Mouse (Mus musculus) forebrain, embryonic 14.5 days (tissue): ENCODE measurements around the gene Ssbp3. TPM values are rescaled to one million over a fixed set of nuclear protein-coding genes. Genes with fewer than 3 reads are reported as not detected.

Experiments used
- ATAC-seq: fragments of 200-750 bp; cut with Nextera tagmentation; 2 replicates; pipeline ENCODE4 v1.8.0; 2017; ENCODE audit warnings: mild to moderate bottlenecking, moderate library complexity
- DNase-seq: peaks from one replicate; pipeline ENCODE4 v3.0.0-alpha.2; 2015; ENCODE audit warnings: low spot score
- H3K27ac ChIP-seq: fragments of 300-500 bp; sonication (generic); 2 replicates; pipeline ENCODE4 v1.5.1; 2014; ENCODE audit warnings: low read depth, mild to moderate bottlenecking, control low read depth, low read length, moderate library complexity
- H3K27me3 ChIP-seq: fragments of 300-500 bp; sonication (generic); replicated peaks from 2 replicates; pipeline ENCODE4 v1.6.1; 2014; ENCODE audit warnings: low read length, control low read depth, mixed read lengths; ENCODE audit not compliant: control insufficient read depth, insufficient read depth
- H3K36me3 ChIP-seq: fragments of 300-500 bp; sonication (generic); 2 replicates; pipeline ENCODE4 v1.6.1; 2014; ENCODE audit warnings: low read length, control low read depth; ENCODE audit not compliant: control insufficient read depth, insufficient read depth
- H3K4me1 ChIP-seq: fragments of 300-500 bp; sonication (generic); 2 replicates; pipeline ENCODE4 v1.6.1; 2014; ENCODE audit warnings: antibody characterized with exemption, low read length, control low read depth; ENCODE audit not compliant: control insufficient read depth, insufficient read depth
- H3K4me2 ChIP-seq: fragments of 300-500 bp; sonication (generic); 2 replicates; pipeline ENCODE4 v1.6.1; 2014; ENCODE audit warnings: mild to moderate bottlenecking, control low read depth, low read length
- H3K4me3 ChIP-seq: fragments of 300-500 bp; sonication (generic); 2 replicates; pipeline ENCODE4 v1.5.1; 2014; ENCODE audit warnings: low read depth, low read length, control low read depth
- H3K9ac ChIP-seq: fragments of 300-500 bp; sonication (generic); 2 replicates; pipeline ENCODE4 v1.6.1; 2014; ENCODE audit warnings: mild to moderate bottlenecking, low read length, control low read depth, moderate library complexity
- H3K9me3 ChIP-seq: fragments of 300-500 bp; sonication (generic); replicated peaks from 2 replicates; pipeline ENCODE4 v1.6.1; 2016; ENCODE audit warnings: low read length, control low read depth, mixed read lengths; ENCODE audit not compliant: control insufficient read depth
- WGBS: fragments of 180-500 bp; shearing (Covaris S2); extraction: QIAGEN DNeasy Blood & Tissue Kit; methylation state at CpG from one replicate; pipeline ENCODE4 v1.1.7; 2014; 5-methylcytosine and 5-hydroxymethylcytosine counted together
- polyA plus RNA-seq: library from polyadenylated mRNA; unstranded; fragments of >200 nt; fragmentation: Nextera tagmentation; extraction: Ambion mirVana; gene quantifications from 2 replicates; pipeline ENCODE4 v1.2.1, GENCODE M21; 2014

The Ssbp3 gene
- polyA plus RNA-seq, 1 experiment from 2014 or later, result 118 TPM

DNA sequence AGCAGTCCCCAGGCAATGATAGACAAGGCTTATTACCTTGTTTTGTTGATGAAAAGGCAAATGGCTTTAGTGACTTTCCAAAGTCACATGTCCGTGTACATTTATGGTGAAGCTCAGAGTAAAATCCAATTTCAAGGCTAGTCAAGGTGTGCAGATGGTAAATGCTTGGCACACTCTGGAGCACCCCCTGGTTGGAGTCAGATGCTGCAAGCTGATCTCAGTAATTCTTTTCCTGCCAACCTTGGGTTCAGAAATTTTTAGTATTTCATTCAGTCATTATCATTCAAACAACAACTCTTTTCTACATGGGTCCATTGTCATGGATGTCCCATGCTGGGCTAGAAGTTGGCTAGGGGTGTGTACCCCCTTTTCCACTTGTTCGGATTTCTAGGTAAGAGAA is 33.1 kb downstream of the Ssbp3 start:
- Histone ChIP-seq H3K4me3 (no peak overlapping the region), H3K36me3 (peaks cover 4% of the 10 kb centered on the region; the same call in 1 of the 2 replicates), H3K27me3 (no peaks in the 10 kb centered on the region), H3K4me2 (no peak overlapping the region), H3K27ac (no peak overlapping the region), H3K9ac (no peak overlapping the region), H3K9me3 (no peaks in the 10 kb centered on the region), H3K4me1 (peaks cover 79% of the 10 kb centered on the region)
- no peak for DNase-seq
- no peak for ATAC-seq
- 81% methylated on average over 2 of the region's 2 CpGs for WGBS

DNA sequence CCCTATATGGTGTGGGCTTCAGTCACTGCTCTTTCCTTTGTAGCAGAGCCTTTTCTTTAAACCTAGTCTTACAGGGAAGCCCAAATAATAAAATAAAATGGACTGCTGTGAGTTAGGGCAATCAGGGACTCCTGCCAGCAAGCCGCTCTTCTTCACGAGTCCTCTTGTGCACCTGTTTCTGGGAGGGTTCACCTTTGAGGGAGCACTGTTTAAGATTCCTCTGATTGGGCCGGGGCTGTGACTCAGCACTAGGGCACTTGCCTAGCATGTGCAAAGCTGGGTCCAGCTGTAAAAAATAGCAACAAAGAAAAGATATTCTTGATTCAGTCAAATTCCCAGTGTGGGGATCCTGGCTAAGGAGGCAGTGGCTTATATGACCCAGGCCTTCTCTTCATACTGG is 34.4 kb downstream of the Ssbp3 start:
- H3K9ac ChIP-seq, result no peak overlapping the region
- peaks cover 4% of the 10 kb centered on the region; the same call in 1 of the 2 replicates for H3K36me3 ChIP-seq
- DNase-seq (no peak), ATAC-seq (no peak)
- WGBS, result 80% methylated on average over 3 of the region's 3 CpGs
- H3K4me2 ChIP-seq, result no peak overlapping the region
- H3K27ac ChIP-seq, result no peak overlapping the region
- no peaks in the 10 kb centered on the region for H3K27me3 ChIP-seq
- peaks cover 76% of the 10 kb centered on the region for H3K4me1 ChIP-seq
- no peak overlapping the region for H3K4me3 ChIP-seq
- H3K9me3 ChIP-seq, result no peaks in the 10 kb centered on the region

DNA sequence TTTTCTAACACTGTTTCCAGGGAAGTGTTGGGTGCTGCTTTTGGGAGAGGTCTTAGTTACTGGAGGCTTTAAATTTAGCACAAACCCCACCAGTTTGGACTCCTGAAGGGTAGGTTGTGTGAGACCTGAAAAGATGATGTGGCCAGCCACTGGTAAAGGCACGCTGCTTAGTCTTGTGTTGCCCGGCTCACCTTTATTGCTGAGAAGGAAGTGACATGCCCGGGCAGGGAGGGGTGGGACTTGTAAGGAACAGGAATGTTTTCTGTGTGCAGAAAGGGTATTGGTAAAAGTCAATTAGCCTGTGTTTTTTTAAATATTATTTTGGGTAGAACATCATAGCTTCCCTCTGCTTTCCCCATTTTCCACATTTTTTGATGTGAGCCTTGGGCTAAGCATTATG is 37.2 kb downstream of the Ssbp3 start:
- Histone ChIP-seq H3K36me3 (peaks cover 4% of the 10 kb centered on the region; the same call in 1 of the 2 replicates), H3K4me1 (peaks cover 56% of the 10 kb centered on the region), H3K9me3 (no peaks in the 10 kb centered on the region), H3K27ac (no peak overlapping the region), H3K9ac (no peak overlapping the region), H3K4me3 (no peak overlapping the region), H3K4me2 (no peak overlapping the region), H3K27me3 (no peaks in the 10 kb centered on the region)
- no peak for DNase-seq
- ATAC-seq, result no peak
- 75% methylated on average over 3 of the region's 3 CpGs for WGBS

DNA sequence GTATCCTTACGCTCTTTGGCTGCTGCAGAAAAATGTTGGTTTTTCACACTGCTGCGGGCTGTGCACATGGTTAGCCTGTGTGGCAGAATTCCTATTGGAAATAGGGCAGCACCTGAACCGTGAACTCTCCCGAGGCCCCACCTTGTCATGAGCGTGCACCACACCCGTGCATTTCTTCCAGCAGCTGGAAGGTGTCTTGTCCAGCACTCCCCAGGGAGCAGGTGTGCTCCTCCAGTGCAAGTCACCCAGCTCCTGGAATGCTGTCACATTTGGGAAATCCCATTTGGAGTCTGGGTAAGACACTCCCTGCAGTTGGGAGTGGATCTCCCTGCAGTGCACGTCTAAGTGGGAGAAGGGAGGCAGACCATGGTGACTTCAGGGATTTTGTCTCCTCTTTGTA is 38.0 kb downstream of the Ssbp3 start:
- H3K27me3 ChIP-seq, result no peaks in the 10 kb centered on the region
- H3K36me3 ChIP-seq, result no peaks in the 10 kb centered on the region
- H3K4me2 ChIP-seq, result no peak overlapping the region
- no peak overlapping the region for H3K9ac ChIP-seq
- H3K4me3 ChIP-seq, result no peak overlapping the region
- DNase-seq (no peak), ATAC-seq (no peak)
- WGBS, result 71% methylated on average over 7 of the region's 7 CpGs
- H3K4me1 ChIP-seq, result peaks cover 56% of the 10 kb centered on the region
- H3K9me3 ChIP-seq, result no peaks in the 10 kb centered on the region
- H3K27ac ChIP-seq, result no peak overlapping the region

DNA sequence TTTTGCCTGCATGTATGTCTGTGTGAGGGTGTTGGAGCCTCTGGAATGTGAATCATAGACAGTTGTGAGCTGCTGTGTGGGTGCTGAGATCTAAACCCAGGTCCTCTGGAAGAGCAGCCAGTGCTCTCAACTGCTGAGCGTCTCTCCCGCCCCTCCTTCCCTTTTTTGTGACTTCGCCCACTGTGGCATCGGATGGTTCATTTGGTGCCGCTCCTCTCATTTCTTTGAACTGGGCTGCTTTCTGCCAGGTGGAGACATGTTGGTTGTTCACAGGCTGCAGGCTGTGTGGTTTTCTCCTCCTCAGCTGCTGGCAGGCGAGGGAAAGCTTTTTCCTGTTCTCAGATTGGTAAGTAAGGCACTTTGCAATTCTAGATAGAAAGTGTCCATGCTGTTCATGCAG is 38.7 kb downstream of the Ssbp3 start:
- Histone ChIP-seq H3K9me3 (no peaks in the 10 kb centered on the region), H3K9ac (peak overlapping the region; percentile 13; the same call in 1 of the 2 replicates), H3K4me3 (no peak overlapping the region), H3K27ac (no peak overlapping the region), H3K36me3 (no peaks in the 10 kb centered on the region), H3K4me1 (peaks cover 56% of the 10 kb centered on the region), H3K27me3 (no peaks in the 10 kb centered on the region), H3K4me2 (no peak overlapping the region)
- DNase-seq (no peak), ATAC-seq (no peak; the same call in 1 of the 2 replicates)
- WGBS, result 34% methylated on average over 6 of the region's 6 CpGs

DNA sequence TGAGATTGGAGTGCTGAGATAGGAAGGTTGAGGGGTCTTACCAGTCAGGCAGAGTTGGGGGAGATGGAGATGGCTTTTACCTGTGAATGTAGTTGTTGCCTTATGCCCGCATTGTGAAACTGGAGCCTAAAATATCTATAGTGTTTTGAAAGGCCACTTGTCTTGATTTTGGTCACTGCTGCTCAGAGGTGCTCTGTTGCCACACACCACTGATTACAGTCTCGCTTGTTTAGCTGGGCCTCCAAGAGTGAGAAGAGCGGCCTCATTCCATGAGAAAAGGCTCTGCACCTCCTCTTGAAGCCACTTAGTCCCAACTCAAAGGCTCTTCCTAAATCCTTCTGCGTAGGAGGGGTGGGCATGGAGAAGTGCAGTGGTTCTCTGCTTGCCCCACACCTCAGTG is 40.3 kb downstream of the Ssbp3 start:
- no peak for ATAC-seq

DNA sequence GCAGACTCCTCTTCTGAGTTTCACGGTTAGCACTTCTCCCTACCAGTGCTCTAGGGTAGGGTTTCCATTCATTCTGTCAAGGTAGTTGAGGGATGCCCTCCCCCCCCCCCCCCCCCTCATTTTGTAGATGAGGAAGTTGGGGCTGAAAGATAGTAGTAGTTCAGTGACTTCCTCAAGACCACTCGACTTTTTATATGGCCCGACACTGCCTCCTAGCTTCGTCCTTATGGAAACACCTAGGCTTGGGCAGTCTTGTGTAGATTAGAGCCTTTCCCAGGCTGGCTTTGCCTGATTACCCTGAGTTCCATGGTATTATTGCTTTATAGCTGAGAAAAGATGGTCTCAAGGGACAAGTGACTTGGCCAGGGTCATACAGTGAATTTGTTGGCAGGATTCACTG is 41.0 kb downstream of the Ssbp3 start:
- no peak overlapping the region for H3K27ac ChIP-seq
- H3K36me3 ChIP-seq, result no peaks in the 10 kb centered on the region
- ATAC-seq (no peak), DNase-seq (no peak)
- H3K9ac ChIP-seq, result no peak overlapping the region
- no peaks in the 10 kb centered on the region for H3K27me3 ChIP-seq
- H3K4me2 ChIP-seq, result no peak overlapping the region
- WGBS, result 54% methylated on average over 4 of the region's 4 CpGs
- H3K4me1 ChIP-seq, result peaks cover 67% of the 10 kb centered on the region
- no peak overlapping the region for H3K4me3 ChIP-seq
- no peaks in the 10 kb centered on the region for H3K9me3 ChIP-seq

More for the DNA sequence above, 40.3 kb downstream of the Ssbp3 start:
- Histone ChIP-seq H3K36me3 (no peaks in the 10 kb centered on the region), H3K9ac (no peak overlapping the region), H3K27me3 (no peaks in the 10 kb centered on the region), H3K9me3 (no peaks in the 10 kb centered on the region), H3K4me2 (no peak overlapping the region), H3K4me3 (no peak overlapping the region), H3K27ac (no peak overlapping the region), H3K4me1 (peaks cover 65% of the 10 kb centered on the region)
- DNase-seq, result no peak
- WGBS, result 74% methylated on average over 4 of the region's 4 CpGs

DNA sequence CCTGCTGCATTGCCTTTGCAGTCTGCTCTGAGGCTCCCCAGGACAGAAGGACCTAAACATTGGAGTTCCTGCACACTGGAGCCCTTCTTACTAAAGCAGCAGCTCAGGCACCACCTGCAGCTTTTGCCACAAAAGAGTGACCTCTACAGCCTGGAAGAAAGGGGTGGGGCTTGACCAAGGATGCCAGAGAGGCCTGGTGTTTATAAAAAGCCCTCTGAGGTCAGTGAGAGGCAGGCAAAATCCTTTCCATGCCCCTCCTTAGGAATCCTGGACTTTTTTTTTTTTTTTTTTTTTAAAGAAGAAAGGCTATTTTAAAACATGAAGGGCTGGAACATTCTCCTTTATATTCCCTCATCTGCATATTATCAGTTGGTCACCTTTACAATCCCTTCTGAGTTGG is 42.7 kb downstream of the Ssbp3 start:
- Histone ChIP-seq H3K4me2 (no peak overlapping the region), H3K9ac (no peak overlapping the region), H3K4me3 (no peak overlapping the region), H3K4me1 (peaks cover 66% of the 10 kb centered on the region), H3K27me3 (no peaks in the 10 kb centered on the region), H3K9me3 (no peaks in the 10 kb centered on the region), H3K27ac (peak overlapping the region; percentile 45; the same call in 1 of the 2 replicates), H3K36me3 (no peaks in the 10 kb centered on the region)
- DNase-seq (no peak), ATAC-seq (no peak)

DNA sequence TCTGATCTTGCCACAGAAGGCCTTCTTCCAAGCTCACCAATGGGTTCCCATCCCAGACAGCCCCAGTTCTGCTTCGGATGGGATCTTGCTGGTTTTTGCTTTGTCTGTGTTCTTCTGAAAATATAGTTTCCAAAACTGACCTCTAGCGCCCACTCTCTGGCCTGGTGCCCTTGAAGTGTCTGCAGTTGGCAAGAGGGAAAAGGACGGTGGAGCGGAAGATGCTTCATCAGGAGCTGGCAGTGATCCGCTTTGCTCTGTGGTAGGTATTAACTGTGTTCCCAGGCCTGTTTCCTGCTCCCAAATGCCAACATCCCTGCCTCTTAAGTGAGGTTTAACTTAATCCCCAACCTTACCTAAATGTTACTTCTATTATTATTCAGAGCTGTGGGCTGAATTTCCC is 43.3 kb downstream of the Ssbp3 start:
- no peak for DNase-seq
- Histone ChIP-seq H3K4me2 (no peak overlapping the region), H3K9ac (no peak overlapping the region), H3K9me3 (no peaks in the 10 kb centered on the region), H3K4me1 (peaks cover 66% of the 10 kb centered on the region), H3K27ac (peak overlapping the region; percentile 45; the same call in 1 of the 2 replicates), H3K27me3 (no peaks in the 10 kb centered on the region), H3K4me3 (no peak overlapping the region), H3K36me3 (no peaks in the 10 kb centered on the region)
- ATAC-seq, result no peak
- 52% methylated on average over 5 of the region's 5 CpGs for WGBS
